Mouse (Mus musculus): Measurements from ENCODE around the gene Mfap5.

DNA sequence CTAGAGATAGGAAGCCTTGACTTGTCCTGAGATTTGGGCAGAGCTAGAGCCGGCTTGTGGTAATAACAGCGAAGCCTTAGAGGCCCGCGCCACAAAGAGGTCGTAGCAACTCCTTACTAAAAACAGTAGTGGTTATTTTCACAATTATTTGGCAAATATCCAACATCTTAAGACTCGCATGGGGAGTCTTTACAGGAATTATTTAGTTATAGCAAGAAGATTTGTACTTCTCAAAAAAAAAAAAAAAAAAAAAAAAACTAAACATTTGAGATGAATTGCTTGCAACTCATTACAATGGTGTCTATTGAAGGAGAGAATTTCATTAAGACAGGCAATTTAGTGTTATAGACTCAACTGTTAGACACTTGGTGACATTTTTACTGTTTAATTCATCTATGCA, 48.5 kb downstream of the Mfap5 start:
- TF ChIP-seq POLR2A (IDR thresholded peaks at IDR 0.05; ENCODE audit: extremely low read depth, insufficient read depth, low read length) (no peak), CTCF (IDR thresholded peaks at IDR 0.05; ENCODE audit: extremely low read depth, insufficient read depth, low read length) (no peak)
